Mouse (Mus musculus): ENCODE results near the gene Prss43. TPM values are rescaled to one million over a fixed set of nuclear protein-coding genes. Genes with fewer than 3 reads are reported as not detected.

The Prss43 gene
- polyA plus RNA-seq (2015; fragmentation: Nextera tagmentation; extraction: Ambion mirVana), result not detected in 2 replicates

DNA sequence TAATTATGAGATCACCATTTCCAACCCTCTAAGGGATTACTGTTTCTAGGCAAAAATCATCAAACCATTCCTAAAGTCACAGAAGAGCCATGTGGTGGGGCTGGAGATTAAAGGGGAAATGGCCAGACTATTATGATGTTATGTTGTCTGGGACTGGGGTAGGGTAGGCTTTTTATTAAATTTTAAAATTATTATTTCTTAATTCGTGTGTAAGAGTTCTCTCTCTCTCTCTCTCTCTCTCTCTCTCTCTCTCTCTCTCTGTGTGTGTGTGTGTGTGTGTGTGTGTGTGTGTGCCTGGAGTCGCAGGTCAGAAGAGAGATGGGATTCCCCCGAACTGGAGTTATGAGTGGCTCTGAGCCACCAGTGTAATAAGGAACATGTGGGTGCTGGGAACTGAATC lies at the start of gene Prss43:
Prss43 (plus strand) TSS at position 301 of the 400 bp plus-strand sequence.
- Histone ChIP-seq H3K27me3 (no peaks in the 10 kb centered on the region), H3K27ac (replicated peaks) (no peak within 1 kb of the TSS), H3K4me3 (no peak within 1 kb of the TSS), H3K9ac (replicated peaks) (no peak within 1 kb of the TSS), H3K4me1 (0 out of 2 replicates have a peak, but pooled peaks cover 4% of the 10 kb centered on the region), H3K9me3 (no peaks in the 10 kb centered on the region), H3K4me2 (replicated peaks) (no peak within 1 kb of the TSS), H3K36me3 (no peaks in the 10 kb centered on the region)
- no peak for ATAC-seq (replicated peaks)
- WGBS, result 98% methylated on average over 3 of the region's 3 CpGs

DNA sequence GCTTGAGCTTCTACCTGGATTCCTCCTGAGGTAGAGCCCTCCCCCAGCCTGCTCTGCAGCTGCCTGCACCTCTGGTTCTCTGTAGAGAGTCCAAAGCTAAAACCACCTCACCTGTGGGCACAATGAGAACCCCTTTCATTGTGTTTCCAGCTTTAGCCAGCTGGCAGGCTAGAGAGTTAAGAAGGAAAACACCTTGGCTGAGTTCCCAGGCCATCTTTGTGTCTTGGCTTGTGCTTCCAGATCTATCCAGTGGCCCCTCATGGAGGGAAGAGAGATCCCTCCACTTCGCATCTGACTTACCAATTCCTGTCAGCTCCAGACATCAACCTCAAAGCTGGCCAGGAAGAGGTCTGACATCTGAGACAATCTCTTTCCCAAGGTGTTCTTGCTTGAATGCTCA lies 48.4 kb upstream of the Prss43 start:
- Histone ChIP-seq H3K27ac (replicated peaks) (no peak overlapping the region), H3K9me3 (no peaks in the 10 kb centered on the region), H3K9ac (replicated peaks) (no peak overlapping the region), H3K4me2 (replicated peaks) (no peak overlapping the region), H3K36me3 (no peaks in the 10 kb centered on the region), H3K4me3 (no peak overlapping the region), H3K27me3 (0 out of 2 replicates have a peak, but pooled peaks cover 4% of the 10 kb centered on the region), H3K4me1 (peaks cover 14% of the 10 kb centered on the region)
- no peak for ATAC-seq (replicated peaks)
- 80% methylated on average over 1 of the region's 1 CpGs for WGBS

DNA sequence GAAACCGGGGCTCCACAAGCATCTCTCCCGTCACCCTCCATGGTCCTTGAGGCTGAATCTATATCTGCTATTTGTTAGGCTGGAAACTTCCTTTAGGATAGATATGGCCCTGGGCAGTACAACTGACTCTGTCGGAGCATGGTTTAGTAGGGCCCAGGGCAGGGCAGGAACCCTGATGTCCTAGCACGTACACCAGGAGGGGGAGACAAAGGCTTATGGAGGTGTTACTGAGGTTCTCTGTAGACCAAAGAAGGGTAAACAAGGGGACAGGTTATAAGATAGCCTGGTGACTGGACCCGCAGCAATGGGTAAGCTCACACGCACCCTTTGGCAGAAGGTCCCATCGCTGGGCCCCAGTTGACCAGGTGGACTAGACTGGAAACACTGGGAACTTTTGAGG lies 47.9 kb upstream of the Prss43 start:
- Histone ChIP-seq H3K9ac (replicated peaks) (no peak overlapping the region), H3K4me3 (no peak overlapping the region), H3K9me3 (no peaks in the 10 kb centered on the region), H3K36me3 (no peaks in the 10 kb centered on the region), H3K4me2 (replicated peaks) (no peak overlapping the region), H3K27me3 (0 out of 2 replicates have a peak, but pooled peaks cover 4% of the 10 kb centered on the region), H3K27ac (replicated peaks) (no peak overlapping the region), H3K4me1 (peaks cover 14% of the 10 kb centered on the region)
- WGBS, result 87% methylated on average over 7 of the region's 7 CpGs
- ATAC-seq (replicated peaks), result no peak

DNA sequence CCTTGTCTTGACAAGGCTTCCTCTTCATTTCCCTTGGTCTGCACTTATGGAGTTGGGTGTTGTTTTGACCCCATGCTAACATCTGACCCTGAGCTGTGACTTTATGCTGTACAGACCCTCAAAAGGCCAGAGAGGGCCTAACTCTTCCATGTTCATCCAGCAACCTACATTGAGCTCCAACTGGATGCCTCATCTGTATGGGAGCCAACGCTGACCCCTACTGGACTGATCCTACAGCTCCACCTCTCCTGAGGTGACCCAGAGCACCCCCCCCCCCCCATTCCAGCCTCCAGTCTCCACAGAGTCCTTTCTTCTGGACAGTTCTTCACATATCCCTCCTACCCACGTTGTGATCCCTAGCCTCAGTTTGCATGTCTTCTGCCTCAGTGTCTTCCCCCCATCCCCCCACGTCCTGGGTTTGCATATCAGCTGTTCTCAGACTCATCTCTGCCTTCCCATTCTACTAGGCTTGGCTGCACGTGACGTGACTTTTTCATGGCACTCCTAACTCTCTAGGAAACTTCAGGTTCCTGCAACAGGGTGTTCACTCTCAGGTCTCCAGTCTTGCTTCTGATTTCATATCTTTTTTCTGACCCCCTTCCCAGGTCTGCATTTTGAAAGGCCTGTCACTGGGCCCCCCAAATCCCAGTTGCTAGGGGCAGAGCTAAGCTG lies 47.1 kb upstream of the Prss43 start:
- H3K9ac ChIP-seq (replicated peaks), result no peak overlapping the region
- H3K27ac ChIP-seq (replicated peaks), result no peak overlapping the region
- no peaks in the 10 kb centered on the region for H3K9me3 ChIP-seq
- H3K4me1 ChIP-seq, result peaks cover 14% of the 10 kb centered on the region
- 59% methylated on average over 5 of the region's 5 CpGs for WGBS
- H3K4me2 ChIP-seq (replicated peaks), result no peak overlapping the region
- no peak for ATAC-seq (replicated peaks)
- H3K27me3 ChIP-seq, result 0 out of 2 replicates have a peak, but pooled peaks cover 4% of the 10 kb centered on the region
- H3K4me3 ChIP-seq, result no peak overlapping the region
- no peaks in the 10 kb centered on the region for H3K36me3 ChIP-seq

DNA sequence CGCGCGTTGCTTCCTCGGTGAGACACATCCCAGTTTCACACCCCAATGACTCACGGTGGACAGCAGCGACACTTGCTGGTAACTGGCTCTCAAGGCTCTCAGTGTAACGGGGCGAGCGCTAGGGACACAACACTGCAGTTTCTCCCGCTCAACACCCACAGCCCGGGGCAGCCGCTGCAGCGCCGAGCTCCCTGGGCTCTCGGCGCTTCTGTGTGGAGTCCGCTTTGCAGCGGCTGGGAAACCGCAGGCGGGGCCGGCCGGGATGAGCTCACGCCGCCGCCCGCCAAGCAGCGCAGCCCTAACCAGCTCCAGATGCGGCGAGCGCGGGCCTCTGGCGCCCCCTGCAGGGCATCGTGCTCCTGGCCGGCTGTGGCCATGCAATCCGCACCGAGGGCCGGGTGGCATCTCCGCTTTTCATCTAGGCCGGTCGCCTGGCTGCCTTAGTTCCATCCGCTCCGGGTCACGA lies 45.2 kb upstream of the Prss43 start:
- peaks cover 14% of the 10 kb centered on the region for H3K4me1 ChIP-seq
- peak overlapping the region; percentile 58 for H3K4me3 ChIP-seq
- H3K27ac ChIP-seq (replicated peaks), result peak overlapping the region; percentile 79
- 0 out of 2 replicates have a peak, but pooled peaks cover 4% of the 10 kb centered on the region for H3K27me3 ChIP-seq
- peak; percentile 96 for ATAC-seq (replicated peaks)
- peak overlapping the region; percentile 56 for H3K9ac ChIP-seq (replicated peaks)
- H3K36me3 ChIP-seq, result no peaks in the 10 kb centered on the region
- H3K9me3 ChIP-seq, result no peaks in the 10 kb centered on the region
- peak overlapping the region; percentile 91 for H3K4me2 ChIP-seq (replicated peaks)
- WGBS, result under 1% methylated on average over 43 of the region's 43 CpGs

DNA sequence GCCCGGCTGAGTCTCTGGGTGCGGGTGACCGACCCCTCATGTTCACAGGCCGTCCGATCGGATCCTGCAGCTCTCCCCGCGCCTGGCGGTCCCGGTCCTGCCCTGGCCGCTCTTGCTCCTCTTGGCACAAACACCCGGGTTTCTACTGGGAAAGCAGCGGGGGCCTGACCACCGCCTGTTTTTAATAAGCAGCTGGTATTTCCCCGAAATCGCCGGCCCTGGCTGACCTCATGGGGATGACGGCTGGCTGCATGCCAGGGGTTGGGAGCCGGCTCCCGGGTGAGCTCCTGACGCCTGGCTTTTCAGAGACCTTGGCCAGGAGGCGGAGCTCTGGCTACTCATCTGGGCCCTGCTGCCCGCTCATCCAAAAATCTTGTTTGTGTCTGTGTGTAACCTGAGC lies 44.8 kb upstream of the Prss43 start:
- peak overlapping the region; percentile 56 for H3K9ac ChIP-seq (replicated peaks)
- H3K36me3 ChIP-seq, result no peaks in the 10 kb centered on the region
- H3K27ac ChIP-seq (replicated peaks), result peak overlapping the region; percentile 79
- under 1% methylated on average over 23 of the region's 23 CpGs for WGBS
- H3K4me1 ChIP-seq, result peaks cover 14% of the 10 kb centered on the region
- no peaks in the 10 kb centered on the region for H3K9me3 ChIP-seq
- 0 out of 2 replicates have a peak, but pooled peaks cover 4% of the 10 kb centered on the region for H3K27me3 ChIP-seq
- peak; percentile 76; the same call in 1 of the 2 replicates for ATAC-seq (replicated peaks)
- peak overlapping the region; percentile 58 for H3K4me3 ChIP-seq
- peak overlapping the region; percentile 91 for H3K4me2 ChIP-seq (replicated peaks)

DNA sequence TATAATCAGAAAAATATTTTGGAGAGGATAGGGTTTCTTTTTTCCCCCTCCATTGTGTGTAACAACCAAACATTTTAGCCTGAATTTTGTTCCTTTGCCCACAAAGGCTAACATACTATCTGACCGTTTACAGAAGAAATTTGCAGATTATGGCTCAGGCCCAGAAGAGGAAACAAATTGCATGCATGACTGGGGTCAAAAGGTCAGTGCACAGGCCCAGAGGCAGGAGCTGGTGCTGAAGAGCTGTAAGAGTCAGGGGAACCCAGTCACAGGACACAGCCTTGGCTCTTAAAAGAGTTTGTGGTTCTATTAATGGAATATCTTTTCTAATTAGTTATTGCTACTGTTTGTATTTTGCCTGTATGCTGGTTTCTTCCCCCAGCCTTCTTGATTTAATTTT lies 42.9 kb upstream of the Prss43 start:
- Histone ChIP-seq H3K4me3 (no peak overlapping the region), H3K27ac (replicated peaks) (no peak overlapping the region), H3K4me2 (replicated peaks) (no peak overlapping the region), H3K9ac (replicated peaks) (no peak overlapping the region), H3K36me3 (no peaks in the 10 kb centered on the region), H3K9me3 (no peaks in the 10 kb centered on the region), H3K27me3 (0 out of 2 replicates have a peak, but pooled peaks cover 4% of the 10 kb centered on the region), H3K4me1 (peaks cover 14% of the 10 kb centered on the region)
- no peak for ATAC-seq (replicated peaks)
- WGBS, result 62% methylated on average over 1 of the region's 1 CpGs

DNA sequence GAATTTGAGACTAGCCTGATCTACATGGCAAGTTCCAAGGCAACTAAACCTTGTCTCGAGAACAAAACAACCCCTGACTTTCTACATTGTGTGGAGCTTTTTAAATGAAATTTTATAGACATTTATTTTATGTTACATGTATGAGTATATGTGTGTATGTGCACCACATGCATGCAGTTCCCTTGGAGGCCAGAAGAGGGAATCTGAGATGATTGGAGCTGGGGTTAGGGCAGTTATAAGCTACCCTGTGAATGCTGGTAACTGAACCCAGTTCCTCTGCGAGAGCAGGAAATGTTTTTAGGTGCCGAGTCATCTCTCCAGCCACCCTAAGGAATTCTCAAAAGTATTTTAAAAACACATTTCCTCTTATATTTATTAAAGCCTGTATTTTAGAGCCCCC lies 38.3 kb upstream of the Prss43 start:
- no peak overlapping the region for H3K9ac ChIP-seq (replicated peaks)
- no peak for ATAC-seq (replicated peaks)
- H3K36me3 ChIP-seq, result no peaks in the 10 kb centered on the region
- H3K4me3 ChIP-seq, result no peak overlapping the region
- H3K4me1 ChIP-seq, result no peaks in the 10 kb centered on the region
- WGBS, result 93% methylated on average over 3 of the region's 3 CpGs
- H3K27ac ChIP-seq (replicated peaks), result no peak overlapping the region
- H3K9me3 ChIP-seq, result no peaks in the 10 kb centered on the region
- H3K4me2 ChIP-seq (replicated peaks), result no peak overlapping the region
- H3K27me3 ChIP-seq, result no peaks in the 10 kb centered on the region

DNA sequence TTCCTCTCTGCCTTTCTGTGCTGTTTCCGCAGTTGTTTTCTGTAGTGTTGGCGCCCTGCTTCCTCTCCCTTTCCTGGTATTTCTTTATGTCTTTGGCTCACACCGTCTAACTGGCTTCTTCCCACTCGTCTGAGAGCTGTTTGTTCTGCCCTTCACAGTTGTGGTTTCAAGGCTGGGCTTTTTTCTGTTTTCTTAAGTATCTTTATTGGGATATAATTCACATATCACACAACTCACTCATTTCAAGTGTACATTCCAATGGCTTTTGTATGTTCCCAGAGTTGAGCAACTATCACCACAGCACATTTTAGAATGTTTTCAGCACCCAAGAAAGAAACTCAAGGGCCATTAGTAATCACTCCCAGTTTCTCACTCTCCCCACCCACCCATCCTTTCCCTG lies 36.0 kb upstream of the Prss43 start:
- no peak for ATAC-seq (replicated peaks)
- H3K9ac ChIP-seq (replicated peaks), result no peak overlapping the region
- 77% methylated on average over 4 of the region's 4 CpGs for WGBS
- no peak overlapping the region for H3K4me3 ChIP-seq
- no peaks in the 10 kb centered on the region for H3K27me3 ChIP-seq
- no peak overlapping the region for H3K4me2 ChIP-seq (replicated peaks)
- no peaks in the 10 kb centered on the region for H3K9me3 ChIP-seq
- no peak overlapping the region for H3K27ac ChIP-seq (replicated peaks)
- H3K4me1 ChIP-seq, result no peaks in the 10 kb centered on the region
- H3K36me3 ChIP-seq, result no peaks in the 10 kb centered on the region

DNA sequence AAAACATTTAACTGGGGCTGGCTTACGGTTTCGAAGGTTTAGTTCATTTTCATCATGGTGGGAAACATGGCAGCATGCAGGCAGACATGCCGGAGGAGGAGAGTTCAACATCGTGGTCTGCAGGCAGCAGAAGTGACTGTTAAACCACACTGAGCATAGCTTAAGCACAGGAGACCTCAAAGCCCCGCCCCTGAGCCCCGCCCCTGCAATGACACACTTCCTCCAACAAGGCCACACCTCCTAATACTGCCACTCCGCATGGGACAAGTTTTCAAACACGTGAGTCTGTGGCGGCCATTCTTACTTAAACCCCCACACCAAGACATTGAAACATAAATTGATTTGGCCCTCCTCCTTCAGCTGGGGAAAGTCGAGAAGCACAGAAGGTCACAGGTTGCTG lies 29.5 kb upstream of the Prss43 start:
- Histone ChIP-seq H3K9ac (replicated peaks) (no peak overlapping the region), H3K27me3 (no peaks in the 10 kb centered on the region), H3K9me3 (no peaks in the 10 kb centered on the region), H3K4me3 (no peak overlapping the region), H3K36me3 (no peaks in the 10 kb centered on the region), H3K4me1 (no peaks in the 10 kb centered on the region), H3K4me2 (replicated peaks) (no peak overlapping the region), H3K27ac (replicated peaks) (no peak overlapping the region)
- 88% methylated on average over 10 of the region's 10 CpGs for WGBS
- no peak for ATAC-seq (replicated peaks)

DNA sequence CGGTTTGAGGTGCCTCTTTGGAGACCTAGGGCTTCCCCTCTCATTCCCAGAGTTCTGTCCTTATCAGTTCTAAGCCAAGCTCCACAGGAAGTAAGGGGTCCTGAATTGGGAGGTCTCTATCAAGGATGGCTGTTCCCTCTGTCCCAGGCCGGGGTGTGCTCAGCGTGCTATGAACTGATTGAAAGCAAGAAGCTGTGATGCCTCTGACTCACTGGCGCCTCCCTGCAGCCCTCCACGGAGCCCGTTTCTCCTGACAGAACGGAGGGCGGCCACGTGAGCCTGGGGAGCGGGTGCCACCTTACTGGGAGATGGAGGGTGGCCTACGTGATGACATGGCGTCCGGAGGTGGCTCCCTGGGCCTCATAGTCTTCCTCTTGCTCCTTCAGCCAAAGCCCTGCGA lies 28.6 kb upstream of the Prss43 start, which contains the start of gene Prss42:
Prss42 (plus strand) TSS at position 301 of the 400 bp plus-strand sequence.
- ATAC-seq (replicated peaks), result no peak
- Histone ChIP-seq H3K36me3 (no peaks in the 10 kb centered on the region), H3K9ac (replicated peaks) (no peak within 1 kb of the TSS), H3K4me2 (replicated peaks) (no peak within 1 kb of the TSS), H3K9me3 (no peaks in the 10 kb centered on the region), H3K27me3 (no peaks in the 10 kb centered on the region), H3K27ac (replicated peaks) (no peak within 1 kb of the TSS), H3K4me3 (no peak within 1 kb of the TSS), H3K4me1 (no peaks in the 10 kb centered on the region)
- 90% methylated on average over 14 of the region's 14 CpGs for WGBS

DNA sequence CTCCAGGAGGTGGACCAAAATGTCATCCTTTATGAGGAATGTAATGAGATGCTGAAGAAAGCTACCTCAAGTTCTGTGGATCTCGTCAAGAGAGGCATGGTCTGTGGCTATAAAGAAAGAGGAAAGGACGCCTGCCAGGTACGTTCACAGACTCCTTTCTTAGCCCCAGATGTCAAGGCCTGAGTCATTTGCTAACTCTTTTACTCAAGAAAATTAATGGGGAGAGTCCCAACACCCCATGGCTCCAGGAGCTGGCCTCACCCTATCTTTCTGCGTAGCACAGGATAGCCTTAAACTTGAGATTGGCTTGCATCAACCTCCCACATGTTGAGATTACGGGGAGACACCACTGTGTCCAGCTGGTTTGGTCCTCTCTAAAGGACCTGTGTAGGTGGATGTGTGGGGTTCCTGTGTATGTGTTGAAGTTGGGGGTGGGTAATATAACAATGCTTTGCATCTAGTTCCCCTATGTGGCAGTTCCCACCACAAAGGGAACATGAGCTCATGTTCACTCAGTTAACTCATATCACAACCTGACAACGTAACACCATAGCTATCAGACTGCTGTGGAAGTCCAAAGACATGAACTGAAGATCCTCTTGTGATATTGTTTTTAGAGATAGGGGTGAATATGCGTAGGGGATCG lies 25.5 kb upstream of the Prss43 start:
- H3K4me1 ChIP-seq, result no peaks in the 10 kb centered on the region
- no peaks in the 10 kb centered on the region for H3K9me3 ChIP-seq
- no peaks in the 10 kb centered on the region for H3K27me3 ChIP-seq
- H3K27ac ChIP-seq (replicated peaks), result no peak overlapping the region
- 90% methylated on average over 8 of the region's 8 CpGs for WGBS
- H3K4me2 ChIP-seq (replicated peaks), result no peak overlapping the region
- no peak overlapping the region for H3K9ac ChIP-seq (replicated peaks)
- H3K4me3 ChIP-seq, result no peak overlapping the region
- no peaks in the 10 kb centered on the region for H3K36me3 ChIP-seq
- no peak for ATAC-seq (replicated peaks)

All from forebrain, embryonic 15.5 days (tissue).